Mouse (Mus musculus): Measurements from ENCODE around the gene Olfr741.

DNA sequence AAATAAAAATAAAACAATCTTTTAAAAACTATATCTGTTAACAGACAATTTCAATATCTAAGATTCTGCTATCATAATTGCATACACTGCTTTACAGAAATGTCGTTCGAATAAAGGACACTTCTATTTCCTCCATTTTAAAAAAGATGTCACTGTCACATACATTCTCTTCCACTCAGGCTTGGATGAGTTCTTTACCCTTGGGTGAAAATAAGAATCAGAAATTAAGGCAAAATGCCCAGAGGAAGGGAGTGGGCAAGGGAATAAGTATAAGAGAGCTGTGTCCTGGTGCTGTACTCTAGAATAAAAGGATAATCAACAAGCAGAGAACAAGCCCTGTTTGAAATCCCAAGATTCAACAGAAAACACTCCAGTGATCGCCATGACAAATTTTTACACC, 27.3 kb upstream of the Olfr741 start, which contains the start of gene Olfr740:
- TF ChIP-seq CTCF (IDR thresholded peaks at IDR 0.05; ENCODE audit: low read depth): no peak
- TF ChIP-seq EP300 (IDR thresholded peaks at IDR 0.05; ENCODE audit: low read depth): no peak

Data from heart, postnatal 0 days (tissue).